Mouse (Mus musculus) midbrain, embryonic 14.5 days (tissue): ENCODE measurements around the gene Gm29666. TPM values are rescaled to one million over a fixed set of nuclear protein-coding genes. Genes with fewer than 3 reads are reported as not detected.
A peak's percentile ranks its signal among the peaks of the same experiment; 100 is the strongest.
"Not testable (repeated sequence)": the region's sequence is repeated elsewhere in the genome, so short reads cannot be mapped to it uniquely, and the experiment has no call there.

ENCODE experiments used
- ATAC-seq: fragments of 200-750 bp; cut with Nextera tagmentation; 2 replicates; pipeline ENCODE4 v1.8.0; 2017; ENCODE audit warnings: moderate number of reproducible peaks, moderate library complexity; ENCODE audit not compliant: low FRiP score, low TSS enrichment
- DNase-seq: peaks from one replicate; pipeline ENCODE4 v3.0.0-alpha.2; 2015
- H3K27ac ChIP-seq: fragments of 300-500 bp; sonication (generic); replicated peaks from 2 replicates; pipeline ENCODE4 v1.5.1; 2014; ENCODE audit warnings: mild to moderate bottlenecking, low read depth, low read length, moderate library complexity
- H3K27me3 ChIP-seq: fragments of 300-500 bp; sonication (generic); 2 replicates; pipeline ENCODE4 v1.6.1; 2014; ENCODE audit warnings: low read length, control low read depth, mixed read lengths; ENCODE audit not compliant: control insufficient read depth, insufficient read depth
- H3K36me3 ChIP-seq: fragments of 300-500 bp; sonication (generic); 2 replicates; pipeline ENCODE4 v1.6.1; 2014; ENCODE audit warnings: low read length, control low read depth; ENCODE audit not compliant: control insufficient read depth, insufficient read depth
- H3K4me1 ChIP-seq: fragments of 300-500 bp; sonication (generic); 2 replicates; pipeline ENCODE4 v1.6.1; 2014; ENCODE audit warnings: mild to moderate bottlenecking, antibody characterized with exemption, low read length, control low read depth; ENCODE audit not compliant: control insufficient read depth, insufficient read depth
- H3K4me2 ChIP-seq: fragments of 300-500 bp; sonication (generic); 2 replicates; pipeline ENCODE4 v1.6.1; 2014; ENCODE audit warnings: mild to moderate bottlenecking, low read length, moderate library complexity
- H3K4me3 ChIP-seq: fragments of 300-500 bp; sonication (generic); replicated peaks from 2 replicates; pipeline ENCODE4 v1.5.1; 2014; ENCODE audit warnings: low read depth, low read length
- H3K9ac ChIP-seq: fragments of 300-500 bp; sonication (generic); replicated peaks from 2 replicates; pipeline ENCODE4 v1.6.1; 2014; ENCODE audit warnings: mild to moderate bottlenecking, low read length, moderate library complexity
- H3K9me3 ChIP-seq: fragments of 300-500 bp; sonication (generic); 2 replicates; pipeline ENCODE4 v1.6.1; 2016; ENCODE audit warnings: low read length, control low read depth, mixed read lengths; ENCODE audit not compliant: control insufficient read depth
- WGBS: fragments of 180-500 bp; shearing (Covaris S2); extraction: QIAGEN DNeasy Blood & Tissue Kit; methylation state at CpG from one replicate; pipeline ENCODE4 v1.1.7; 2014; 5-methylcytosine and 5-hydroxymethylcytosine counted together
- polyA plus RNA-seq: library from polyadenylated mRNA; unstranded; fragments of >200 nt; fragmentation: Nextera tagmentation; extraction: Ambion mirVana; gene quantifications from 2 replicates; pipeline ENCODE4 v1.2.1, GENCODE M21; 2014

Gm29666 gene
- polyA plus RNA-seq, 1 experiment from 2014 or later: 0.46 TPM

DNA sequence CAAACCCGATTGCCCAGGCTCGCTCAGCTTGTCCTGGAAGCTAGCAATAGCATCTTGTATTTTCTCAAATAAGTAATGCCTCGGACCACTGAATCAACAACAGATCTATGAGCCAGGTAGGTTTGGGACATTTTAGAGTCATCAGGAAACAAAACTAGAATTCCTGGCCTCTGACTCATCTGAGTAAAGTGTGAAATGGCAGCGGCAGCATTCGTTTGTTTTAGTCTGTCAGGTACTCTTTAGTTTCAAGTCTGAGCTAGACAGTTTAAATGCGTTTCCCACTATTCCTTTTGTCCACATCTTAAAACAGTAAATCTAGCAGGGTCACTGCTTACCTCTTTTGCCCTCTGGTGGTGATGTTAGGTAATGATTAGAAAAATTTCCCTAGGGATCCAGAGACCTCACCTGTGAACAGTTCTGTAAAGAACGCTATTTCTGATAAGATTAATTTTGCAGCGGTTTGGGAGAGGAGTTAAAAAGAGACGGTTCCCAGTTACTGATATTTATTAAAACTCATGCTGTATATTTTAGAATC lies 5.0 kb upstream of the Gm29666 start:
- peak overlapping the region; percentile 30; the same call in 1 of the 2 replicates for H3K9ac ChIP-seq
- H3K4me2 ChIP-seq: peak overlapping the region; percentile 86
- WGBS: 12% methylated on average over 9 of the region's 9 CpGs
- no peak overlapping the region for H3K27ac ChIP-seq
- ATAC-seq: no peak
- H3K4me3 ChIP-seq: peak overlapping the region; percentile 97
- peaks cover 26% of the 10 kb centered on the region for H3K36me3 ChIP-seq
- peak; percentile 89 for DNase-seq
- no peaks in the 10 kb centered on the region for H3K9me3 ChIP-seq
- peaks cover 5% of the 10 kb centered on the region for H3K4me1 ChIP-seq
- no peaks in the 10 kb centered on the region for H3K27me3 ChIP-seq

DNA sequence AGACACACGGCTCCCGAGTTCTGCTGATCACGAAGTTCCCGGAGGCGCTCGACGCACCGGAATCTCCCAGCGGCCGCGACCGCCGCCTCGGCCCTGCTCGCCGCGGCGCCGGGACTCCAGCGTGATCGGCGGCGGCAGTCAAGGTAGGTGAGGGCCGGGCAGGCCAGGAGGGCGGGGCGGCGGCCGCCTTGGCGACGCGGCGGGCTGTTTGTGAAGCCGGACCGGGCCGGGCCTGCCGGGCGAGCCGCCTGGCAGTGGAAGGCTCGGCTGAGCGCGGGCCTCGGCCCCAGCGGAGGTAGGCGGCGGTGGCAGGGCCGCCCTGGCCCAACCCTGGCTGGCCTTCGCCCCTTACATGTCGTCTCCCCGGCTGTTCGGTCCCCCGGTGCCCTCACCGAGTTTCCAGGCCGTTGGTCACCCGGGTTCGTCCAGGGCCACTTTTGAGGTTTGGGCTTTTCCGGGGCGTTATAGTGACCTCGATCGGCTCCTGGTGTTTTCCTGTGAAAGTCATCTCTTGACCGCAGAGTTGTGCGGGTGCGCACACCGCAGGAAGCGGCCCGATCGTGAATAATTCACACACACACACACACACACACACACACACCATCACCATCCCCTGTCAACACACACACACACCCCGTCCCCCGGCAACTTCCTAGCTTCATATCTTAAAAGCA lies 3.8 kb upstream of the Gm29666 start:
- Histone ChIP-seq H3K27ac (peak overlapping the region; percentile 95), H3K36me3 (peaks cover 14% of the 10 kb centered on the region), H3K27me3 (no peaks in the 10 kb centered on the region), H3K9ac (peak overlapping the region; percentile 92), H3K4me3 (peak overlapping the region; percentile 97), H3K4me2 (peak overlapping the region; percentile 86), H3K9me3 (no peaks in the 10 kb centered on the region), H3K4me1 (peaks cover 5% of the 10 kb centered on the region)
- ATAC-seq: peak; percentile 78
- WGBS: 1% methylated on average over 67 of the region's 68 CpGs
- peak; percentile 36 for DNase-seq

DNA sequence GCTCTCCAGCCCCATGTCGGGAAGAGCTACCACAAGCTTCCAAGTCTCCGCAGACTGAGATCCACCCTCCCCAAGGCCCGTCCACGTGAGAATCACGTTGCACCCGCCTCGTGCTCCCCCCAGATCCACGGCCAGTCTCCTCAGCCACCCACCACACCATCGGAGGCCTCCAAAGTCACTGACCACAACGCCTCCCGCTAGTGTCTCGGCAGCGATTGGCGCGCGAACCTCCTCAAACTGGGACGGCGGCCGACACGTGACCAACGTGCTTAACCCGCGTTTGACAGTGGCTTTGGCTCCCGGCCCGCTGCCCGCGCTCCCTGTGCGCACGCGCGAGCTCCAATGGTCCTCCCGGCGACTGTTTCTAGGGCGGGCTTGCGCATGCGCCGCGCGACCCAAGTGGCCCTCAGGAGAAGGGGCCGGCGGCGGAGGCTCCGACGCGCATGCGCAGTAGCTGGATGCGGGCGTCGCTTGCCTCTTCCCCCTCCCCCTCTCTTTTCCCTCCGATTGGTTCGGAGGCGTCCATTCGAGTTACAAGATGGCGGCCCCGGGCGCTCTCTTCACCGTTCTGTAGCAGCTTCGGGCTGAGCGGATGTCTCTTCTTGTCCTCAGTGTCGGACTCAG lies 3.2 kb upstream of the Gm29666 start, which contains the start of gene Nup50:
Gene Nup50 (plus strand): TSS at position 528 of the 624 bp plus-strand sequence.
- peak within 1 kb of the TSS; percentile 94 for H3K4me2 ChIP-seq
- H3K9ac ChIP-seq: peak within 1 kb of the TSS; percentile 92
- H3K4me1 ChIP-seq: peaks cover 5% of the 10 kb centered on the region
- under 1% methylated on average over 60 of the region's 60 CpGs for WGBS
- H3K27me3 ChIP-seq: no peaks in the 10 kb centered on the region
- peak within 1 kb of the TSS; percentile 95 for H3K27ac ChIP-seq
- DNase-seq (peak; percentile 100), ATAC-seq (peak; percentile 92)
- peaks cover 8% of the 10 kb centered on the region for H3K36me3 ChIP-seq
- peak within 1 kb of the TSS; percentile 97 for H3K4me3 ChIP-seq
- H3K9me3 ChIP-seq: no peaks in the 10 kb centered on the region

DNA sequence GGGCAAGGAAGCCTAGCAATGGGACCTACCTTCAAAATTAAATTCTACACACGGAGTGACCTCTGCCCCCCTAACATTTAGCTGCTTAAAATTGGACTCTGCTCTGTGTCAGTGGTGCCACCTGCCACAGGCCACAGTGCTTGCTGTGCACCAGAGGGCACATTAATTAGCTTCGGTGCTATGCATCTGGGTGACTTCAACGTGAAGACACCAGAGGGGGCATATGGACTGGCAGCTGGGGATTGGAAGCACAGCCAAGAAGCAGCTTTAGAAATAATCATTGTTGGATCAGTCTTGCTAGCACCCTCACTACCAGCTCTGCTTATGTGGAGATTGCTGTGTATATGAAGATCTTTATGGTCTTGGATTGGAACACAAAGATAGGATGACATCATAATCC lies 6.6 kb downstream of the Gm29666 start:
- 0 out of 2 replicates have a peak, but pooled peaks cover 2% of the 10 kb centered on the region for H3K27me3 ChIP-seq
- no peak overlapping the region for H3K4me3 ChIP-seq
- H3K9ac ChIP-seq: no peak overlapping the region
- no peak overlapping the region for H3K27ac ChIP-seq
- no peaks in the 10 kb centered on the region for H3K4me1 ChIP-seq
- peaks cover 6% of the 10 kb centered on the region; the same call in 1 of the 2 replicates for H3K9me3 ChIP-seq
- 79% methylated on average over 3 of the region's 3 CpGs for WGBS
- H3K36me3 ChIP-seq: no peaks in the 10 kb centered on the region
- DNase-seq (no peak), ATAC-seq (no peak)
- H3K4me2 ChIP-seq: no peak overlapping the region

DNA sequence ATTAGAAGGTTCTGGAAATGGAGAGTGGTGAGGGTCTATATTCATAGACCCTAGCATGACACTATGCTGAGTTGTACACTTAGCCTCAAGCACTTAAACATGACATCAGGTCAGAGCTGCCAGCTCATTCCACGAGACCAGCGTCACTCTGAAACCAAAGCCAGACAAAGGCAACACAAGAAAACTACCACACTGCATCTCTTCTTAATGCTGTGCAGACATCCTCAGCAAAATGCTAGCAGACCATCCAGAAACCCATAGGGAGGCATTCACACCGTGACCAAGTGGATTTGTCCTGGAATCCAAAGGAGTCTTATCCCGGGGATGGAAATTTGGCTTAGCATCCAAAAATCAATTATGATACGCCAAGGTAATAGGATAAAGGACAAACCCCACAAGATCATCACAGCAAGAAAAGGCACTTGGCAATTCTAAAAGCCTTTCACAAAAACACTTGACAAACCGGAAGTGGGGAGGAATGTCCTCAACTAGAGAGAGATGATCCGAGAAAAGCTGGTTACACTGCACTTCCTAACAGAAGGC lies 15.9 kb downstream of the Gm29666 start:
- H3K36me3 ChIP-seq: no peaks in the 10 kb centered on the region
- peaks cover 25% of the 10 kb centered on the region; the same call in 1 of the 2 replicates for H3K27me3 ChIP-seq
- DNase-seq (peak; percentile 73), ATAC-seq (no peak)
- no peak overlapping the region for H3K4me3 ChIP-seq
- WGBS: 14% methylated on average over 7 of the region's 7 CpGs
- 0 out of 2 replicates have a peak, but pooled peaks cover under 1% of the 10 kb centered on the region for H3K4me1 ChIP-seq
- no peaks in the 10 kb centered on the region for H3K9me3 ChIP-seq
- H3K9ac ChIP-seq: no peak overlapping the region
- no peak overlapping the region for H3K27ac ChIP-seq
- H3K4me2 ChIP-seq: no peak overlapping the region

DNA sequence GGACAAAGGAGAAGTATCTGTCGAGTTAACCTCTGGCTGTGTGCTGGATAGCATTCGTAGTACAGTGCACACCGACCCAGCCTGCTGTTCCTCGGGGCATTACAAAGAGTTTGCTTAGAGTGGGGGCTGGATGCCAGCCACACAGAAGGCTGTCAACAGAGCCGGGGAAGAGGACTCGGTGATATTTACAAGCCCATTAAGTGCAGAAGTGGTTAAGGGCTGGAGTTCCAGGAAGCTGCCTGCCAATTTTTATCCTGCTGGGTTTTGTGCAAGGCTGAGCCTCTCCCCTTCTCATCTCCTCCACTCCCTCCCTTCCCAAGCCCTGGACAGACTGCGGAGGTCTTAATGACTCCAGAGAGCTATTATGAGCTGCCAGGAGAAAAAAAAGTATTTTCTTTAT lies 21.8 kb downstream of the Gm29666 start:
- peaks cover 12% of the 10 kb centered on the region for H3K4me1 ChIP-seq
- 41% methylated on average over 7 of the region's 7 CpGs for WGBS
- no peak overlapping the region for H3K4me3 ChIP-seq
- no peak overlapping the region for H3K9ac ChIP-seq
- no peaks in the 10 kb centered on the region for H3K36me3 ChIP-seq
- peaks cover 14% of the 10 kb centered on the region; the same call in 1 of the 2 replicates for H3K27me3 ChIP-seq
- no peak overlapping the region for H3K4me2 ChIP-seq
- no peak; the same call in 1 of the 2 replicates for ATAC-seq
- DNase-seq: peak; percentile 58
- no peaks in the 10 kb centered on the region for H3K9me3 ChIP-seq
- no peak overlapping the region for H3K27ac ChIP-seq

DNA sequence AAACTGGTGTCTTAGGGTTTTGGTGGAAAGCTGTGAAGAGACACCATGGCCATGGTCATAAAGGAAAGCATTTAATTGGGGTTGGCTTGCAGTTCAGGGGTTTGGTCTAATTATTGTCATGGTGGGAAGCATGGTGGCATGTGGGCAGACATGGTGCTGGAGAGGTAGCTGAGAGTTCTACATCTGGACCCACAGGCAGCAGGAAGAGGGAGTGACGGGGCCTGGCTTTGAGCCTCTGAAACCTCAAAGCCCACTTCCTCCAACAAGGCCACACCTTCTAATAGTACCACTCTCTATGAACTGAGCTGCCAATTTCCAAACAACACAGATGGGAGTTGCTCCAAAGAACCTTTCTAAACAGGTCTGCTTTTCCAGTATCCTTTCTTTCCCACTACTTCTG lies 23.2 kb downstream of the Gm29666 start:
- WGBS: 100% methylated on average over 1 of the region's 1 CpGs
- no peak overlapping the region for H3K4me3 ChIP-seq
- H3K27me3 ChIP-seq: peaks cover 10% of the 10 kb centered on the region; the same call in 1 of the 2 replicates
- no peaks in the 10 kb centered on the region for H3K36me3 ChIP-seq
- no peak overlapping the region for H3K4me2 ChIP-seq
- no peaks in the 10 kb centered on the region for H3K9me3 ChIP-seq
- H3K27ac ChIP-seq: no peak overlapping the region
- H3K9ac ChIP-seq: no peak overlapping the region
- ATAC-seq (no peak), DNase-seq (no peak)
- H3K4me1 ChIP-seq: peaks cover 12% of the 10 kb centered on the region

DNA sequence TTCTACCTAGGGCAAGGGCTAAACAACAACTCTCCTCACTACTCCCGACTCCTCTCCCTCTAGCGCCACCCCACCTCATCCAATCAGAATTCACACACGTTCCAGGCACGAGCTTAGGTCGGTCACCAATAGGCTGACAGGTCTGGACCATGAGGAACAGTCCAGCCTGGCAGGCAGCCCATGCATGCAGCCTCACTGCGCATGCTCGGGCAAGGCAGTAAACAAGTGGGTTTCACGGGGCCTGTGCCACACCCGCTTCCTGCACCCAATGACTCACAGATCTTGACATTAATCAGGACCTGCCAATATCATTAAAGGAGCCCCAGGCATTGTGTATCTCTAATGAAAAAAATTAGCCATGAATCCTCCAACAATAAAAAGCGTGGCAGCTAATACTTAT lies 23.6 kb downstream of the Gm29666 start:
- not testable (repeated sequence) for DNase-seq
- 79% methylated on average over 10 of the region's 10 CpGs for WGBS

More for the DNA sequence above, 23.6 kb downstream of the Gm29666 start:
- H3K9ac ChIP-seq, H3K4me2 ChIP-seq, H3K9me3 ChIP-seq, H3K4me3 ChIP-seq, ATAC-seq, H3K27me3 ChIP-seq, H3K27ac ChIP-seq, H3K36me3 ChIP-seq: not testable (repeated sequence)
- peaks cover 12% of the 10 kb centered on the region for H3K4me1 ChIP-seq
